Mouse (Mus musculus): ENCODE data around the gene Hoxb7. TPM values are rescaled to one million over a fixed set of nuclear protein-coding genes. Genes with fewer than 3 reads are reported as not detected.
A peak's percentile ranks its signal among the peaks of the same experiment; 100 is the strongest.

The Hoxb7 gene
- polyA plus RNA-seq, 1 experiment = not detected

GRCm38 (mm10) chr11:96255996-96256445 is 30.4 kb upstream of the Hoxb7 start:
- no peak for TF ChIP-seq CTCF (IDR thresholded peaks at IDR 0.05; ENCODE audit: borderline replicate concordance, insufficient read depth, low read depth, low read length)
- no peak for TF ChIP-seq POLR2A (IDR thresholded peaks at IDR 0.05; ENCODE audit: borderline replicate concordance, insufficient read depth, low read length)
- WGBS = 2% methylated on average over 14 of the region's 14 CpGs
- Histone ChIP-seq H3K27me3 (ENCODE audit: control insufficient read depth, insufficient read depth, low read length) (peaks cover 4% of the 10 kb centered on the region; the same call in 1 of the 2 replicates), H3K4me3 (replicated peaks; ENCODE audit: insufficient read depth, low read depth, low read length) (no peak overlapping the region), H3K27ac (ENCODE audit: insufficient read depth, low read length) (no peak overlapping the region), H3K4me1 (ENCODE audit: control insufficient read depth, insufficient read depth, low read length) (no peaks in the 10 kb centered on the region)
- no peak for DNase-seq

- no peak overlapping the region for H3K27ac ChIP-seq (ENCODE audit: insufficient read depth, low read length)
- WGBS = 11% methylated on average over 2 of the region's 2 CpGs
Observed at GRCm38 (mm10) chr11:96257141-96257540, 29.3 kb upstream of the Hoxb7 start.

GRCm38 (mm10) chr11:96259038-96259437 is 27.4 kb upstream of the Hoxb7 start:
- peaks cover 4% of the 10 kb centered on the region; the same call in 1 of the 2 replicates for H3K27me3 ChIP-seq (ENCODE audit: control insufficient read depth, insufficient read depth, low read length)
- no peak overlapping the region for H3K27ac ChIP-seq (ENCODE audit: insufficient read depth, low read length)
- H3K4me3 ChIP-seq (replicated peaks; ENCODE audit: insufficient read depth, low read depth, low read length) = no peak overlapping the region
- no peaks in the 10 kb centered on the region for H3K4me1 ChIP-seq (ENCODE audit: control insufficient read depth, insufficient read depth, low read length)
- 0% methylated on average over 2 of the region's 2 CpGs for WGBS
- DNase-seq = no peak
- TF ChIP-seq POLR2A (IDR thresholded peaks at IDR 0.05; ENCODE audit: borderline replicate concordance, insufficient read depth, low read length) (no peak), CTCF (IDR thresholded peaks at IDR 0.05; ENCODE audit: borderline replicate concordance, insufficient read depth, low read depth, low read length) (no peak)

More at GRCm38 (mm10) chr11:96257141-96257540, 29.3 kb upstream of the Hoxb7 start:
- Histone ChIP-seq H3K4me3 (replicated peaks; ENCODE audit: insufficient read depth, low read depth, low read length) (no peak overlapping the region), H3K27me3 (ENCODE audit: control insufficient read depth, insufficient read depth, low read length) (no peaks in the 10 kb centered on the region; the same call in 1 of the 2 replicates), H3K4me1 (ENCODE audit: control insufficient read depth, insufficient read depth, low read length) (no peaks in the 10 kb centered on the region)
- DNase-seq = no peak
- TF ChIP-seq CTCF (IDR thresholded peaks at IDR 0.05; ENCODE audit: borderline replicate concordance, insufficient read depth, low read depth, low read length) = no peak
- no peak for TF ChIP-seq POLR2A (IDR thresholded peaks at IDR 0.05; ENCODE audit: borderline replicate concordance, insufficient read depth, low read length)

GRCm38 (mm10) chr11:96259511-96259910 is 26.9 kb upstream of the Hoxb7 start:
- no peak overlapping the region for H3K27ac ChIP-seq (ENCODE audit: insufficient read depth, low read length)
- DNase-seq = no peak
- H3K4me1 ChIP-seq (ENCODE audit: control insufficient read depth, insufficient read depth, low read length) = no peaks in the 10 kb centered on the region
- peaks cover 4% of the 10 kb centered on the region; the same call in 1 of the 2 replicates for H3K27me3 ChIP-seq (ENCODE audit: control insufficient read depth, insufficient read depth, low read length)
- H3K4me3 ChIP-seq (replicated peaks; ENCODE audit: insufficient read depth, low read depth, low read length) = no peak overlapping the region
- no peak for TF ChIP-seq CTCF (IDR thresholded peaks at IDR 0.05; ENCODE audit: borderline replicate concordance, insufficient read depth, low read depth, low read length)
- no peak for TF ChIP-seq POLR2A (IDR thresholded peaks at IDR 0.05; ENCODE audit: borderline replicate concordance, insufficient read depth, low read length)
- WGBS = 4% methylated on average over 1 of the region's 1 CpGs

- H3K4me3 ChIP-seq (replicated peaks; ENCODE audit: insufficient read depth, low read depth, low read length) = no peak overlapping the region
- H3K27me3 ChIP-seq (ENCODE audit: control insufficient read depth, insufficient read depth, low read length) = peaks cover 5% of the 10 kb centered on the region; the same call in 1 of the 2 replicates
- TF ChIP-seq POLR2A (IDR thresholded peaks at IDR 0.05; ENCODE audit: borderline replicate concordance, insufficient read depth, low read length) (no peak), CTCF (IDR thresholded peaks at IDR 0.05; ENCODE audit: borderline replicate concordance, insufficient read depth, low read depth, low read length) (no peak)
- H3K4me1 ChIP-seq (ENCODE audit: control insufficient read depth, insufficient read depth, low read length) = no peaks in the 10 kb centered on the region
- DNase-seq = no peak
- H3K27ac ChIP-seq (ENCODE audit: insufficient read depth, low read length) = no peak overlapping the region
- 2% methylated on average over 23 of the region's 23 CpGs for WGBS
Observed at GRCm38 (mm10) chr11:96260310-96260970, 26.0 kb upstream of the Hoxb7 start.

- no peak for DNase-seq
- Histone ChIP-seq H3K4me3 (replicated peaks; ENCODE audit: insufficient read depth, low read depth, low read length) (no peak overlapping the region), H3K27ac (ENCODE audit: insufficient read depth, low read length) (no peak overlapping the region), H3K4me1 (ENCODE audit: control insufficient read depth, insufficient read depth, low read length) (no peaks in the 10 kb centered on the region), H3K27me3 (ENCODE audit: control insufficient read depth, insufficient read depth, low read length) (peaks cover 5% of the 10 kb centered on the region; the same call in 1 of the 2 replicates)
- peak; percentile 24; the same call in 1 of the 2 replicates for TF ChIP-seq CTCF (IDR thresholded peaks at IDR 0.05; ENCODE audit: borderline replicate concordance, insufficient read depth, low read depth, low read length)
- TF ChIP-seq POLR2A (IDR thresholded peaks at IDR 0.05; ENCODE audit: borderline replicate concordance, insufficient read depth, low read length) = no peak
- 2% methylated on average over 24 of the region's 24 CpGs for WGBS
Observed at GRCm38 (mm10) chr11:96261323-96261890, 25.0 kb upstream of the Hoxb7 start.

- 13% methylated on average over 6 of the region's 6 CpGs for WGBS
- DNase-seq = no peak
- H3K27me3 ChIP-seq (ENCODE audit: control insufficient read depth, insufficient read depth, low read length) = peaks cover 8% of the 10 kb centered on the region; the same call in 1 of the 2 replicates
- no peak overlapping the region for H3K27ac ChIP-seq (ENCODE audit: insufficient read depth, low read length)
- no peak overlapping the region for H3K4me3 ChIP-seq (replicated peaks; ENCODE audit: insufficient read depth, low read depth, low read length)
- no peaks in the 10 kb centered on the region for H3K4me1 ChIP-seq (ENCODE audit: control insufficient read depth, insufficient read depth, low read length)
- no peak for TF ChIP-seq CTCF (IDR thresholded peaks at IDR 0.05; ENCODE audit: borderline replicate concordance, insufficient read depth, low read depth, low read length)
- no peak for TF ChIP-seq POLR2A (IDR thresholded peaks at IDR 0.05; ENCODE audit: borderline replicate concordance, insufficient read depth, low read length)
Observed at GRCm38 (mm10) chr11:96262262-96262830, 24.1 kb upstream of the Hoxb7 start.
